Mouse (Mus musculus) adrenal gland, postnatal 25 days (tissue): Measurements from ENCODE around the gene Repin1. TPM values are rescaled to one million over a fixed set of nuclear protein-coding genes. Genes with fewer than 3 reads are reported as not detected.
A peak's percentile ranks its signal among the peaks of the same experiment; 100 is the strongest.

Source experiments
- DNase-seq: peaks from one replicate; pipeline ENCODE4 v3.0.0; 2021; ENCODE audit warnings: mixed read lengths
- total RNA-seq: library from RNA; stranded (reverse); gene quantifications from 2 replicates; pipeline ENCODE4 v1.2.3, GENCODE M21; 2021

Gene Repin1
- total RNA-seq, 1 experiment from 2014 or later, result 66.1 TPM

DNA sequence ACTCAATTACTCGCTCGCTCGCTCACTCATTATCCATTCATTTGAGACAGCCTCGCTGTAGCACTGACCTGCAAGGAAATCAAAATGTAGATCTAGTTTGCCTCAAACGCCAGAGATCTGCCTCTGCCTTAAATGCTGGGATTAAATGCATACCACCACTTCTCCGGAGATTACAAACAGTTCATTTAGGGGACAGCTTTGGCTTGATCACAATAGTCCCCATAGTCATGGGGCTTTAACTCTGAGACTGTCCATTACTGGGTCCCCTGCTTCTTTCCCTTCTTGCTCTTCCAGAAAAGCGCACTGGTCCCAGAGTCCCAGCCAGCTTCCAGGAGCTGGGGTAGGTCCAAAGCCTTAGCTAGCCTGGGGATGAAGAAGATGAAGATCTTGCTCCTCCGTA is 32.8 kb downstream of the Repin1 start, which contains the start of gene AI854703:
Gene AI854703 (plus strand): TSS at position 301 of the 400 bp plus-strand sequence.
- no peak for DNase-seq

DNA sequence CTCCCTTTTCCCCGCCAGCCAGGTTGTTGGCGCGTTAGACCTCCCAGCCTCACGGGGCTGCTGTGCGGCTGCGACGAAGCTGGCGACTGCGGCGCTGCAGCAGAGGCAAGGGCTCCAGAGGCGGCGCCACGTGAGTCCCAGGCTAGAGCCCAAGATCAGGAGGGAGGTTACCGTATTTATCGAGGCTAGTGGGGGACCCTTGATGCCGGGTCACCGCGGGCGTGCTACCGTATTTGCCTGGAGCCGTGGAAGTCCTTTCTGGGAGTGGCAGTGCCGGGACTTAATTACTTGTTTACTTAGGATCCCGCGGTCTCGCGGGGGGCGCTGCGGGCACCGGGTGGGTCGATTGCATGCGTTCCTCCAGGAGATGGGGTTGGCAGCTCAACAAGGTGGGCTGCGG is 33.3 kb downstream of the Repin1 start:
- DNase-seq, result peak; percentile 62

DNA sequence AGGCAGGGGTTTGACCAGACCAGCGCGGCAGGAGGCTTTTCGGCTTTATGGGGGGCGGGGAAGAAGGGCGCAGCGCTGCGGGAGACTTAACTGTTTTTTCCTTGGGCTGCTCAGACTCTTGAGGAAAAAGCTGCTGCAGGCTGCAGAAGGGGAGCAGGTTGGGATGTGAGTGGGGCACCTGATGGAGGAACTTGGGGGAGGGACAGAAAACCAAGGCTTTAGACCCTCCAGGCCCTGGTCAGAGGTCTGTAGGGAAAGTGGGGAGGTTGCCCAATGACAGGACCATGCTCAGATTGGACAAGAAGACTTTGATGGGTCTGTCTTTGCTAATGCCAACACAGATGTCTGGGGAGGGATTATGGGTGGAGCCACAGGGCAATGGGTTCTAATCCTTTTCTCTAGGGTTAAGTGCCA is 33.8 kb downstream of the Repin1 start:
- no peak for DNase-seq

DNA sequence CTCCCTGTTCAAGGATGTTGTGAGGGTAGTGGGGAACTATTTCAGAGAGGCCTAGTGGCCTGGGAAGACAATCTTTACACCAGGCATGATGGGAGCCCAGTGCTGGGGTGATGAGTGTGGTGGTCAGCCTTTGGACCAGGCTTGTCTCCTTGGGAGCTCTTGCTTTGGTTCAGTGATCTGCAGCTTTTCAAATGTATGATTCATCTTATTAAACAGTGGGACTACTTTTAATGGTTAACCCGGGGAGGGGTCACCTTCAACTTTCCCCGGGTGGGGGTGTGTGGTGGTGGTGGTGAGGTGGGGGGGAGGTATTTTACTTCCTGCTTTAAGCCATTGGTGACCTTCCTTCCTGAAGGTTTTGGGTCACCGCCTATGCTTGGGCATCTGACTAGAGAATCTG is 34.7 kb downstream of the Repin1 start:
- DNase-seq, result no peak

DNA sequence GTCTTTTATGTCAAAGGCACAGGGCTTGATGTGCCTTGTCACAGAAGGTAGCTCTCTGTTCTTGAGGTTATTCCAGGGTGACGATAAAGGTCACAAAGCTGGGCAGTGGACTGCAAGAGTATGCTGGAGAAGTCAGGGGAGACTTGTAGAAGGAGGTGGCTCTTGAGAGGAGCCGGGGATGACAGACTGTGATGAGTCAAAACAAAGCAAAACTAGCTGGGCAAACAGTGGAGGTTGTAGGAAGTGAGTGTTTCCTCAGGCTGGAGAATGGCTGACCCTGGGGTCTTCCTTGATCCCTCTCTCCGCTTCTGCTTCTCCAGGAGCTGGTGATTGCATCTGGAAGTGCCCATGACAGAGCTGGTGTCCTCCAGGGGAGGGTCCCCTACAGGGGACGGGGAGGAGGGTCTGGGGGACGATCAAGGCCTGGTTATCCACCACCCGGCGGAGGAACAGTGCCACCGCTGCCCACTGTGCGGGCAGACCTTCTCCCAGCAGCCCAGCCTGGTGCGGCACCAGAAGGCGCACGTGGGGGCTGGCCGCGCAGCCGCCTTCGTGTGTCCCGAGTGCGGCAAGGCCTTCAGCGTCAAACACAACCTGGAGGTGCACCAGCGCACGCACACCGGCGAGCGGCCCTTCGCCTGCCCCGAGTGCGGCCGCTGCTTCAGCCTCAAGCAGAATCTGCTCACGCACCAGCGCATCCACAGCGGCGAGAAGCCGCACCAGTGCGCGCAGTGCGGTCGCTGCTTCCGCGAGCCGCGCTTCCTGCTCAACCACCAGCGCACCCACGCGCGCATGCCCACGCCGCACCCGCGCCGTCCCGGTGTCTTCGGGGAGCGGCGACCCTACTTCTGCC is 35.4 kb downstream of the Repin1 start:
- no peak for DNase-seq

DNA sequence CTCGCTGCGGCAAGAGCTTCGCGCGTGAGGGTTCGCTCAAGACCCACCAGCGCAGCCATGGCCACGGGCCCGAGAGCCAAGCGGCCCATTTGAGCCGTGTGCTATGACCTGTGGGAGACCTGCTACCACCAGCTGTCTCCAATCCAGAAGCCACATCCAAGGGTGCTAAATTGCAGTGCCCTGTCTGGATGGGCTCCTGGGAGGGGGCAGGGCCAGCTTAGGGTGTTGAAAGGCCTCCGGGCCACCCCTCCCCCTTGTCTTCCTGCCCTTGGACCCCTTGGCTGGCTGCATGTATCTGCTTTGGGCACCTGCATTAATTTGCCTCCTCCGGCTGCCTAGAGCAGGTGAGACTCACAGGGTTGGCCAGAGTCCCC is 36.0 kb downstream of the Repin1 start:
- DNase-seq, result no peak

DNA sequence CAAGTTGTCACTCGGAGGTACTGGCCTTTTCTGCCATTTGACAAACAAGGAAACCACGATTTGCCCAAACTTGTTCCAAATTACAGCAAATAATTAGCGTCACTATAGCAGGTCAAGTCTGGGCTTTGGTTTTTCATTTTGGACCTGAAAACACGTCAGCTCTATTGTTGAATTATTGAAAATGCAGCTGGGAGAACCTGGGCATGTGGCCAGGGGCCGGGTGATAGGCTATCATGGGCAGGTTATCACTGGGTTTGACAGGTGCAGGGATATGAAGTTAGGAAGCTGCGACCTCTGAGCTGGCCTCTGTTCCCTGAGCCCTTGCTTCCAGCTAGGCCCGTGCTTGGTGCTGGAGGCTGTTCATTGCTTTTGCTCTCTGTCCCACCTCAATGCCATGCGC is 37.1 kb downstream of the Repin1 start:
- no peak for DNase-seq

DNA sequence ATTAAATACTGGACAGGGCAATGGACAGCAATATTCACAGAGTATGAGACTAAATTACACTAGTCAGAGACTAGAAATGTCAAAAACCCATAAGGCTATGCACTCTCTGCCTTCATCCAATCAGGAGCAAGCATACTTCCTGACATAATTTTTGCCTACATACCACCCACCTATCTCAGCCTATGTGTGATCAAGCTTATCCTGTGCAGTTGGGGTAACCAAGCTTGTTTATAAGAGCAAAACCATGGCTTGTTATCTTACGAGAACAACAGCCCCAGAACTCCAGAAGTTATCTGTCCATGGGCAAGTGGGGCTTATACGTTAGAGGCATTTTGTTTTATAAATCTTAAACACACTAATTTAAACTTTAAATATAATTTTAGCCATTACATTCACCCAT is 41.4 kb downstream of the Repin1 start:
- no peak for DNase-seq

DNA sequence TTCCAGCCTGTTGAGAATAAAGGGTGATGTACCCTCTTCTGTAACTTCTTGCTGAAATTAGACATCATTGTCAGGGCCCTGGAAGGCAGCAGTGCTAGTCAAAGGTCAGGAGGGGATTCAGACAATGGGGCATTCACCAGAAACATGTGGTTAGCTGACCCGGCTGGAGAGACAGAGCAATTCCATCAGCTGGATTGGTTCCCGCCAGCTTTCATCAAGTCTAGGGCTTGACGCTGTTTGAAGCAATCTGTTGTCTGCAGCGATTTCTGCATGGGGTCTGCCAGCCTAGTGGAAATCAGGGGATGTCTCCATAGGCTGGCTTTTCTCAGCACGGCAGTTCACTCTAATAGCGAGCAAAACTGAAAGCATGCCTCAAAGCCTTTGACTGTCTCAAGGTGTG is 42.8 kb downstream of the Repin1 start:
- no peak for DNase-seq

DNA sequence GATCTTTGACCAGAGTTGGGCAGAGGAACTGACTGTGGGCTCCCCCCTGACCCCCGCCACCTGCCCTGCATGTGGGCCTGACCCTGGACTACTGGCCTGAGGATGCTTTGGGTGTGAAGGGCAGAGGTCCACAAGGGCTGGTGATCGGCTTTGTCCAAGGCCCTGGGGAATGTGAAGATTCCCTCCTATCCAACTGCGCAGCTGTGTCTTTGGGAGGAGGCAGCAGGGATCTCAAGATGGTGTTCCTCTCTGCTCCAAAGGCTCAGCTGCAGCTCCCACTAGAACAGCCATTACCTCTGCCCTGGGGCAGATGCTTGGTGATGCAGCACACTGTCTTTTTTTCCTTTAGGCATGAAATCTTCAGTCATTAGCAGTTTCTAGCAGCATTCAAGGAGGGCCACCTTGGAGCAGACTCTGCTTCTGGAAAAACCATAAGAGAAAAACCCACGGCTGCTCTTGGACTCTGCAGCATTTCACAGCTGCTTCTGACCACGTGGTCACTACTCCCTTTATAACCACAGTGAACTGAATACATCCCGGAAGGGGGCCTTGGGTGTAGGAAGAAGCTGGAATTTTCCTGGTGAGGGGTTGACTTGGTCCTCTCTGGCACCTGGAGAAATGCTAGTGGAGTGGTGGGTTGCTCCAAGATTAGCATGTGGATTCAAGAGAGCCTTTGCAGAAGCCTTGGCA is 44.3 kb downstream of the Repin1 start:
- DNase-seq, result no peak

DNA sequence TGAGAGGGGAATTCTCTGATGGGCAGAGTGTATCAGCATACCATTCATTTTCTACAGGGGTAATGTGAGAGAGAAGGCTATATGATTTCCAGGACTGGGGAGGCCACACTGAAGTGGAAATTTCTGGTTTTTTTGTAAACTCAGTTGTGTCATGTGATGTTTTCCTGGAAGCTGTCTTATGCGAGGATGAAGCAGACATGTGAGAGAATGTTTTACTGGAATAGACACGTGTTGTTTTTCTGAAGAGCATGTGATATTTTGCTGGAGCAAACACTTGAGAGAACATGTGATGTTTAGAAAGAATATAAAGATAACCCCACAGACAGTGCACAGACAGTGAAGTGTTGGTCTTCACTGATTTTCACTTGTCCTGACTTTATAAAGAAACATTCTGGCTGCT is 44.9 kb downstream of the Repin1 start:
- DNase-seq, result no peak

DNA sequence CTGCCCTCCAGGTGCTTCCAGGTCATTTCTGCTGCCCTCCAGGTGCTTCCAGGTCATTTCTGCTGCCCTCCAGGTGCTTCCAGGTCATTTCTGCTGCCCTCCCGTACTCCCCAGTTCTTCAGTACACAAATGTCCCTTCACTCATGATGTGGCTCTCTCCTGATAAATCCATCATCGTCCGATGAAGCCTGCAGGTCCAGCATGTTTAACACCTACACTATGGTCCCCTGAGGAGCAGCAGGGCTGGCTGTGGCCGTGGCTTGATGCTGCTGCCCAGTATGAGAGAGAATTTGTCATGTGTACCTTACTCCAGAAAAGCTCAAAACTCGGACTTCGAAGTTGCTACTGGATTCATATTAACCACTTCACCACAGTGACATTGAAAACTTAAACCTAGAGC is 47.7 kb downstream of the Repin1 start:
- DNase-seq, result no peak

DNA sequence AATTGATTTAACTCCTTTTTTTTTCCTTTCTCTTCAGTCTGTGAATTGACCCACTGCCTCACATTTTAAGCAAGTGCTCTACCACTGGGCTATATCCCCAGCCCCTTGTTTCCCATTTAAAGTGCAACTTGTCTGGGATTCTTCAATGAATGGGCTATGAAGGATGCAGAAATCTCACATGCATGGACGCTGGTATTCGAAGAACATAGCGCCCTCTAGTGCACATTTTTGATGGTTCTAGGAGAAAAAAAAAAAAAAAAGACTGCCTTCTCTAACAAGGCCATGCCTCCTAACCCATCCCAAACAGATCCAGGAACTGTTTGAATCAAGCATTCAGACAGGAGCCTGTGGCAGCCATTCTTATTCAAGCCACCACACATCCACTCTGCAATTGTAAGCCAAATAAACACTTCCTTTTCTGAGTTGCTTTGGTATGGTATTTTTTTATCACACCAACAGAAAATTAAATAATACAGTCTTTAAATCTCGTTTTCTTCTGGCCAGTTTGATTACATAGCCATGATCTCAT is 49.1 kb downstream of the Repin1 start:
- DNase-seq, result no peak

DNA sequence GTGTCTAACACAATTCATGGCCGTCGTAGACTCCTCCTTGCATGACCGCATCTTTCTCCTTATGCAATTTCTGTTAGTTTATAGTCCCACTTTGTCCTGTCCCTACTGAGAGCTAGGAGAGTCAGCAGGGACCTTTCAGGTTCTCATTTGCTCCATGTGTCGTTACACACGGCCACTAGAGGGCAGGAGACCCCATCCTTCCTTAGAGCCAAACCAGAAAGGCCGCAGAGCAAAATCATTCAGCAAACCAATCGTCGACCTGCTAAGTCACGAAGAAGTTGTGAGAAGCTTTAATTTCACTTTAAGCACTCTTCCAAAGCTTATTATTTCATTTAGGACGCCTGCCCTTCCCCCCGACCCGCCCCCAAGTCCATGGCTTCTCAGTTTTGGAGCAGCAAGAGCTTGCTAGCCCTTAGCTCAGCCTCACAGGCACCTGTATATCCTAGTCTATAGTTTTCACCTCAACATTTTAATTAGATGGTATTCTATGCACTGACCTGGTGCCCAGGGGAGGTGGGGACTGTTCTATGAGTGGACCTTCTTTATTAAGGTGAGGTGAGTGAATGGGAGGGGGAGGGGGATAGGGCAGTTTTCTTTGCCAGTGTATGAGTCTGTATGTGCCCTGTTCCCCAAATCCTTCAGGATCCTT is 52.1 kb downstream of the Repin1 start:
- peak; percentile 69 for DNase-seq

DNA sequence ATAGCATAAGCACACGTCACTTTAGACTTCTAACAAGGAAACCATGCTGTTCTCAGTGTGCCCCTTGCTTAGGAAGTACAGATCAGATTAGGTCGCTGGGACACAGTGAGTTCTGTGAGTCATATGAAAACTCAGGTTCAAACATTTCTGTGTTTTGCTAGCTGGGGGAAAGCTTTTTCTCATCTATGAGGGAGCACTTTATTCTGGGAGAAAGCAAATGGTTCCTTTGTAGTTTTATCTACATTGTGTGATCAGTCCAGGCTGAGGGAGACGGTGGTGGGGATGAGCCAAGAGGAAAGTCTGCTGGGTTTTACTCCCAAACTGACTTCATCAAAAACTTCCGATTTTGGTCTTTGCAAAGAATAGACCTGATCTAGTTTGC is 52.6 kb downstream of the Repin1 start:
- DNase-seq, result no peak

DNA sequence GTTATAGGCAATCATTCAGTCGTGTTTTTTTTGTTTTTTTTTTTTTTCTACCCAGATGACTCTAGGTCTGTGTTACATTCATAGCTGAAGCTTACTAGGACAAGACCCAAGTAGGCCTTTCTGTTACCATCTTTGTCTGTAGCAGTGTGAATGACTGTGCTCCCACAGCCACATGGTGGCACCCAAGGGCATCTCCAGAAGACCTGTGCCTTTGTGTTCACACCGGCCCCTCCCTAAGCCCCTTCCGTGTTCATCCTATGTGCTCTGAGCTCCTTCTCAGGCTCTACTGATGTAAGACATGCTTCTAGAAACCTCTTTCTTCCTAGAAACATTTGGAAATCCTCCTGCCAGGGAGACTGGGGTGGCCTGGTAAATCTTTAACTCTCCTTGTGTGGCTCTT is 53.3 kb downstream of the Repin1 start, which contains the start of gene Gimap8:
Gene Gimap8 (plus strand): TSS at position 240 of the 400 bp plus-strand sequence.
- DNase-seq, result no peak

DNA sequence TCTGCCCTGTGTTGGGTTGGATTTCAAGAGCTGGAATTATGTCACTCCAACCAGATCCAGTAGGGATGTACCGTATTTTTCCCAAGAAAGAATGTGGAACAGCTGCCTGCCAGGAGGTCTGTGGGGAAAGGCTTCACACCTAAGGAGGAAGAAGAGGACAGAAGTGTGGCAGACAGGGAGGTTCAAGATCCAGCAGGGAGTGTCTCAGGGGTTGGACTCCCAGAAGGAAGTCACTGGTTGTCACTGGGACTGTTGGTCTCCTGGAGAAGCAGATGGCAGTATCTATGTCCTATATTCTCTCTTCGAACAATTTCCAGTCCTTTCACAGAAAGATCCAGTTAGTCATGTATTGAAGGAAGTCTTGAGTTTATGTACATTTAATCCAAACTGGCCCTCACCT is 53.9 kb downstream of the Repin1 start:
- no peak for DNase-seq

Other genes starting within 250 kb of the Repin1 start
- 45.9 and 64.1 TPM in 2 replicates for gene Krba1, start 198.3 kb upstream of the Repin1 start, total RNA-seq
- gene Zfp467, start 148.1 kb upstream of the Repin1 start, total RNA-seq, result 51.0 and 72.4 TPM in 2 replicates
- 3.5 and 5.1 TPM in 2 replicates for gene Sspo, start 145.7 kb upstream of the Repin1 start, total RNA-seq
- gene Atp6v0e2, start 56.3 kb upstream of the Repin1 start, total RNA-seq, result 51.6 and 58.2 TPM in 2 replicates
- gene Lrrc61, start 39.1 kb upstream of the Repin1 start, total RNA-seq, result 43.3 and 59.5 TPM in 2 replicates
- 28.6 and 36.8 TPM in 2 replicates for gene Rarres2, start 21.1 kb upstream of the Repin1 start, total RNA-seq
- not detected in 2 replicates for gene Gm45021, start 4.3 kb upstream of the Repin1 start, total RNA-seq
- not detected in 2 replicates for gene Gm44965, start 58 bp downstream of the Repin1 start, total RNA-seq
- 8.2 and 15.4 TPM in 2 replicates for gene Zfp775, start 8.2 kb downstream of the Repin1 start, total RNA-seq
- gene AI854703, start 32.9 kb downstream of the Repin1 start, total RNA-seq, result 1.7 and 3.4 TPM in 2 replicates
- gene Gimap8, start 53.4 kb downstream of the Repin1 start, total RNA-seq, result 9.9 and 13.7 TPM in 2 replicates
- 5.7 and 8.1 TPM in 2 replicates for gene Gimap9, start 82.2 kb downstream of the Repin1 start, total RNA-seq
- 51.4 and 59.1 TPM in 2 replicates for gene Gimap4, start 90.7 kb downstream of the Repin1 start, total RNA-seq
- gene Gimap6, start 114.3 kb downstream of the Repin1 start, total RNA-seq, result 49.4 and 57.9 TPM in 2 replicates
- 6.7 and 6.9 TPM in 2 replicates for gene Gm28053, start 124.7 kb downstream of the Repin1 start, total RNA-seq
- 0.33 TPM in 1 of 2 replicates, not detected in the other for gene Gimap7, start 124.7 kb downstream of the Repin1 start, total RNA-seq
- gene Gimap1, start 145.2 kb downstream of the Repin1 start, total RNA-seq, result 12.9 and 15.5 TPM in 2 replicates
- 10.5 and 16.2 TPM in 2 replicates for gene Gimap5, start 152.3 kb downstream of the Repin1 start, total RNA-seq
- gene Gimap3, start 177.0 kb downstream of the Repin1 start, total RNA-seq, result 2.4 and 3.5 TPM in 2 replicates
- gene Tmem176a, start 247.0 kb downstream of the Repin1 start, total RNA-seq, result 210 and 286 TPM in 2 replicates
- 498 and 582 TPM in 2 replicates for gene Tmem176b, start 247.6 kb downstream of the Repin1 start, total RNA-seq